Mouse (Mus musculus) limb, embryonic 14.5 days (tissue): Measurements from ENCODE around the gene Zdhhc17. TPM values are rescaled to one million over a fixed set of nuclear protein-coding genes. Genes with fewer than 3 reads are reported as not detected.
A peak's percentile ranks its signal among the peaks of the same experiment; 100 is the strongest.

ENCODE experiments used
- ATAC-seq: fragments of 200-750 bp; cut with Nextera tagmentation; 2 replicates; pipeline ENCODE4 v1.8.0; 2017; ENCODE audit warnings: low read depth, moderate number of reproducible peaks, moderate TSS enrichment; ENCODE audit not compliant: low FRiP score
- DNase-seq: peaks from one replicate; pipeline ENCODE4 v3.0.0-alpha.2; 2015; ENCODE audit warnings: low spot score
- H3K27ac ChIP-seq: fragments of 300-500 bp; sonication (generic); replicated peaks from 2 replicates; pipeline ENCODE4 v1.5.1; 2014; ENCODE audit warnings: low read depth, mild to moderate bottlenecking, low read length, moderate library complexity, mixed read lengths
- H3K27me3 ChIP-seq: fragments of 300-500 bp; sonication (generic); 2 replicates; pipeline ENCODE4 v1.6.1; 2014; ENCODE audit warnings: low read length, mixed read lengths; ENCODE audit not compliant: control insufficient read depth, insufficient read depth
- H3K36me3 ChIP-seq: fragments of 300-500 bp; sonication (generic); 2 replicates; pipeline ENCODE4 v1.6.1; 2014; ENCODE audit warnings: mild to moderate bottlenecking, low read length, moderate library complexity, mixed read lengths; ENCODE audit not compliant: control insufficient read depth, insufficient read depth
- H3K4me1 ChIP-seq: fragments of 300-500 bp; sonication (generic); 2 replicates; pipeline ENCODE4 v1.6.1; 2014; ENCODE audit warnings: antibody characterized with exemption, low read length, mixed read lengths; ENCODE audit not compliant: control insufficient read depth, insufficient read depth
- H3K4me2 ChIP-seq: fragments of 300-500 bp; sonication (generic); replicated peaks from 2 replicates; pipeline ENCODE4 v1.6.1; 2014; ENCODE audit warnings: low read depth, mild to moderate bottlenecking, low read length, moderate library complexity; ENCODE audit not compliant: severe bottlenecking
- H3K4me3 ChIP-seq: fragments of 300-500 bp; sonication (generic); replicated peaks from 2 replicates; pipeline ENCODE4 v1.5.1; 2014; ENCODE audit warnings: low read length
- H3K9ac ChIP-seq: fragments of 300-500 bp; sonication (generic); 2 replicates; pipeline ENCODE4 v1.6.1; 2014; ENCODE audit warnings: mild to moderate bottlenecking, low read depth, low read length, moderate library complexity; ENCODE audit not compliant: severe bottlenecking
- H3K9me3 ChIP-seq: fragments of 300-500 bp; sonication (generic); 2 replicates; pipeline ENCODE4 v1.6.1; 2016; ENCODE audit warnings: low read length; ENCODE audit not compliant: control insufficient read depth
- POLR2A ChIP-seq: fragments of 200-500 bp; IDR thresholded peaks from 2 replicates; pipeline ENCODE4 v1.8.0; 2012; ENCODE audit warnings: inconsistent platforms, mild to moderate bottlenecking, moderate library complexity, borderline replicate concordance; ENCODE audit not compliant: insufficient read depth, insufficient read length; ENCODE audit errors: extremely low read depth
- WGBS: fragments of 180-500 bp; shearing (Covaris S2); extraction: QIAGEN DNeasy Blood & Tissue Kit; methylation state at CpG from one replicate; pipeline ENCODE4 v1.1.7; 2014; 5-methylcytosine and 5-hydroxymethylcytosine counted together
- polyA plus RNA-seq, 2 experiments: library from polyadenylated mRNA; depleted of rRNA in 1 of 2; stranded (reverse) in 1 of 2; unstranded in 1 of 2; fragments of >200 nt; fragmentation: Nextera tagmentation in 1 of 2; extraction: Ambion mirVana in 1 of 2; gene quantifications; 2 replicates each; pipeline versions ENCODE4 v1.2.1 to v1.2.3; 2012 to 2014

Zdhhc17 gene
- polyA plus RNA-seq, 2 experiments, result 25.0 to 41.8 TPM

- 0 out of 2 replicates have a peak, but pooled peaks cover 2% of the 10 kb centered on the region for H3K4me1 ChIP-seq
- no peak overlapping the region for H3K4me3 ChIP-seq
- peaks cover 21% of the 10 kb centered on the region for H3K36me3 ChIP-seq
- no peak for DNase-seq
- no peaks in the 10 kb centered on the region for H3K9me3 ChIP-seq
- no peaks in the 10 kb centered on the region for H3K27me3 ChIP-seq
- no peak overlapping the region for H3K9ac ChIP-seq
- H3K4me2 ChIP-seq, result no peak overlapping the region
- H3K27ac ChIP-seq, result no peak overlapping the region
- 93% methylated on average over 6 of the region's 6 CpGs for WGBS
- TF ChIP-seq POLR2A, result no peak
- ATAC-seq, result no peak
Observed at GRCm38 (mm10) chr10:110980441-110980840, 29.5 kb downstream of the Zdhhc17 start.

- Histone ChIP-seq H3K4me3 (no peak overlapping the region), H3K36me3 (peaks cover 27% of the 10 kb centered on the region)
- no peak for ATAC-seq
Observed at GRCm38 (mm10) chr10:110979431-110979830, 30.5 kb downstream of the Zdhhc17 start.

GRCm38 (mm10) chr10:110977379-110977778 lies 32.6 kb downstream of the Zdhhc17 start:
- peaks cover 32% of the 10 kb centered on the region for H3K36me3 ChIP-seq
- ATAC-seq, result no peak
- 68% methylated on average over 2 of the region's 2 CpGs for WGBS

More at GRCm38 (mm10) chr10:110979431-110979830, 30.5 kb downstream of the Zdhhc17 start:
- 94% methylated on average over 2 of the region's 2 CpGs for WGBS
- no peaks in the 10 kb centered on the region for H3K27me3 ChIP-seq
- H3K27ac ChIP-seq, result no peak overlapping the region
- no peak overlapping the region for H3K9ac ChIP-seq
- DNase-seq, result no peak
- no peaks in the 10 kb centered on the region for H3K9me3 ChIP-seq
- H3K4me2 ChIP-seq, result no peak overlapping the region
- TF ChIP-seq POLR2A, result no peak
- 0 out of 2 replicates have a peak, but pooled peaks cover 2% of the 10 kb centered on the region for H3K4me1 ChIP-seq

GRCm38 (mm10) chr10:110976046-110976445 lies 33.9 kb downstream of the Zdhhc17 start:
- no peaks in the 10 kb centered on the region for H3K27me3 ChIP-seq
- H3K9ac ChIP-seq, result no peak overlapping the region
- H3K27ac ChIP-seq, result no peak overlapping the region
- no peaks in the 10 kb centered on the region for H3K9me3 ChIP-seq
- no peak overlapping the region for H3K4me2 ChIP-seq
- TF ChIP-seq POLR2A, result no peak
- H3K4me1 ChIP-seq, result no peaks in the 10 kb centered on the region
- peak; percentile 43 for DNase-seq
- 0 out of 2 replicates have a peak, but pooled peaks have one; percentile 46 for ATAC-seq
- H3K4me3 ChIP-seq, result no peak overlapping the region
- WGBS, result 0% methylated on average over 1 of the region's 1 CpGs
- H3K36me3 ChIP-seq, result peaks cover 41% of the 10 kb centered on the region

More at GRCm38 (mm10) chr10:110977379-110977778, 32.6 kb downstream of the Zdhhc17 start:
- Histone ChIP-seq H3K9me3 (no peaks in the 10 kb centered on the region), H3K4me1 (no peaks in the 10 kb centered on the region), H3K27me3 (no peaks in the 10 kb centered on the region), H3K9ac (no peak overlapping the region), H3K4me3 (no peak overlapping the region), H3K4me2 (no peak overlapping the region), H3K27ac (no peak overlapping the region)
- DNase-seq, result no peak
- TF ChIP-seq POLR2A, result no peak

- ATAC-seq, result no peak
- Histone ChIP-seq H3K9ac (no peak overlapping the region), H3K4me3 (no peak overlapping the region), H3K36me3 (peaks cover 40% of the 10 kb centered on the region), H3K9me3 (no peaks in the 10 kb centered on the region), H3K4me1 (no peaks in the 10 kb centered on the region), H3K27me3 (no peaks in the 10 kb centered on the region), H3K27ac (no peak overlapping the region), H3K4me2 (no peak overlapping the region)
- WGBS, result 88% methylated on average over 1 of the region's 1 CpGs
- no peak for TF ChIP-seq POLR2A
- no peak for DNase-seq
Observed at GRCm38 (mm10) chr10:110974885-110975284, 35.1 kb downstream of the Zdhhc17 start.
